Mouse (Mus musculus): Measurements from ENCODE around the gene Tor4a. TPM values are rescaled to one million over a fixed set of nuclear protein-coding genes. Genes with fewer than 3 reads are reported as not detected.

The Tor4a gene
- polyA plus RNA-seq, 1 experiment from 2014 or later, result 2.2 TPM

GRCm38 (mm10) chr2:25172629-25173028, 24.1 kb downstream of the Tor4a start:
- no peak for DNase-seq (ENCODE audit: low spot score)
- peaks cover 81% of the 10 kb centered on the region for H3K4me1 ChIP-seq
- H3K4me3 ChIP-seq, result no peak overlapping the region
- H3K27me3 ChIP-seq (replicated peaks; ENCODE audit: low read depth, poor library complexity, severe bottlenecking), result peaks cover 22% of the 10 kb centered on the region
- 72% methylated on average over 8 of the region's 8 CpGs for WGBS
- no peaks in the 10 kb centered on the region for H3K36me3 ChIP-seq (replicated peaks)
- H3K9me3 ChIP-seq, result no peaks in the 10 kb centered on the region
- H3K27ac ChIP-seq (replicated peaks), result peak overlapping the region; percentile 5; the same call in 1 of the 2 replicates

GRCm38 (mm10) chr2:25171769-25172153, 24.9 kb downstream of the Tor4a start:
- no peaks in the 10 kb centered on the region for H3K36me3 ChIP-seq (replicated peaks)
- no peak overlapping the region for H3K4me3 ChIP-seq
- peaks cover 13% of the 10 kb centered on the region for H3K27me3 ChIP-seq (replicated peaks; ENCODE audit: low read depth, poor library complexity, severe bottlenecking)
- DNase-seq (ENCODE audit: low spot score), result no peak
- H3K4me1 ChIP-seq, result peaks cover 81% of the 10 kb centered on the region
- 67% methylated on average over 1 of the region's 1 CpGs for WGBS
- H3K27ac ChIP-seq (replicated peaks), result no peak overlapping the region
- H3K9me3 ChIP-seq, result no peaks in the 10 kb centered on the region

- Histone ChIP-seq H3K27ac (replicated peaks) (peak overlapping the region; percentile 36), H3K36me3 (replicated peaks) (no peaks in the 10 kb centered on the region), H3K4me3 (no peak overlapping the region), H3K27me3 (replicated peaks; ENCODE audit: low read depth, poor library complexity, severe bottlenecking) (peaks cover 8% of the 10 kb centered on the region), H3K4me1 (peaks cover 76% of the 10 kb centered on the region), H3K9me3 (no peaks in the 10 kb centered on the region)
- DNase-seq (ENCODE audit: low spot score), result no peak
- 85% methylated on average over 6 of the region's 6 CpGs for WGBS
These were observed 25.5 kb downstream of the Tor4a start for GRCm38 (mm10) chr2:25171101-25171768.

- peak overlapping the region; percentile 90 for H3K27ac ChIP-seq (replicated peaks)
- no peak for DNase-seq (ENCODE audit: low spot score)
- no peak overlapping the region for H3K4me3 ChIP-seq
- no peaks in the 10 kb centered on the region for H3K9me3 ChIP-seq
- WGBS, result 76% methylated on average over 10 of the region's 10 CpGs
- H3K27me3 ChIP-seq (replicated peaks; ENCODE audit: low read depth, poor library complexity, severe bottlenecking), result peaks cover 3% of the 10 kb centered on the region
- H3K36me3 ChIP-seq (replicated peaks), result no peaks in the 10 kb centered on the region
- H3K4me1 ChIP-seq, result peaks cover 69% of the 10 kb centered on the region
These were observed 26.2 kb downstream of the Tor4a start for GRCm38 (mm10) chr2:25170326-25171100.

GRCm38 (mm10) chr2:25169778-25170177, 26.9 kb downstream of the Tor4a start:
- WGBS, result 8% methylated on average over 5 of the region's 5 CpGs
- Histone ChIP-seq H3K4me3 (peak overlapping the region; percentile 28), H3K9me3 (no peaks in the 10 kb centered on the region), H3K27me3 (replicated peaks; ENCODE audit: low read depth, poor library complexity, severe bottlenecking) (no peaks in the 10 kb centered on the region), H3K4me1 (peaks cover 65% of the 10 kb centered on the region), H3K36me3 (replicated peaks) (no peaks in the 10 kb centered on the region), H3K27ac (replicated peaks) (peak overlapping the region; percentile 90)
- DNase-seq (ENCODE audit: low spot score), result peak; percentile 55

- 9% methylated on average over 2 of the region's 2 CpGs for WGBS
- Histone ChIP-seq H3K36me3 (replicated peaks) (no peaks in the 10 kb centered on the region), H3K4me1 (peaks cover 65% of the 10 kb centered on the region), H3K27ac (replicated peaks) (peak overlapping the region; percentile 90), H3K27me3 (replicated peaks; ENCODE audit: low read depth, poor library complexity, severe bottlenecking) (peaks cover 9% of the 10 kb centered on the region), H3K9me3 (no peaks in the 10 kb centered on the region), H3K4me3 (peak overlapping the region; percentile 64)
- no peak for DNase-seq (ENCODE audit: low spot score)
These were observed 28.1 kb downstream of the Tor4a start for GRCm38 (mm10) chr2:25168665-25168978.

GRCm38 (mm10) chr2:25167919-25168664, 28.6 kb downstream of the Tor4a start:
- DNase-seq (ENCODE audit: low spot score), result peak; percentile 87
- Histone ChIP-seq H3K4me1 (peaks cover 70% of the 10 kb centered on the region), H3K36me3 (replicated peaks) (no peaks in the 10 kb centered on the region), H3K4me3 (peak overlapping the region; percentile 64), H3K9me3 (no peaks in the 10 kb centered on the region), H3K27ac (replicated peaks) (peak overlapping the region; percentile 90), H3K27me3 (replicated peaks; ENCODE audit: low read depth, poor library complexity, severe bottlenecking) (peaks cover 9% of the 10 kb centered on the region)
- WGBS, result under 1% methylated on average over 40 of the region's 41 CpGs

- Histone ChIP-seq H3K4me3 (peak overlapping the region; percentile 64), H3K4me1 (peaks cover 67% of the 10 kb centered on the region)
- WGBS, result 29% methylated on average over 4 of the region's 4 CpGs
These were observed 29.2 kb downstream of the Tor4a start for GRCm38 (mm10) chr2:25167481-25167880.

GRCm38 (mm10) chr2:25157655-25158054, 39.0 kb downstream of the Tor4a start:
- H3K27ac ChIP-seq (replicated peaks), result no peak overlapping the region
- H3K27me3 ChIP-seq (replicated peaks; ENCODE audit: low read depth, poor library complexity, severe bottlenecking), result 0 out of 2 replicates have a peak, but pooled peaks cover 5% of the 10 kb centered on the region
- 54% methylated on average over 2 of the region's 2 CpGs for WGBS
- no peaks in the 10 kb centered on the region for H3K9me3 ChIP-seq
- no peak overlapping the region for H3K4me3 ChIP-seq
- no peaks in the 10 kb centered on the region for H3K36me3 ChIP-seq (replicated peaks)
- DNase-seq (ENCODE audit: low spot score), result no peak
- H3K4me1 ChIP-seq, result 0 out of 2 replicates have a peak, but pooled peaks cover 2% of the 10 kb centered on the region

More at GRCm38 (mm10) chr2:25167481-25167880, 29.2 kb downstream of the Tor4a start:
- no peak for DNase-seq (ENCODE audit: low spot score)
- Histone ChIP-seq H3K36me3 (replicated peaks) (no peaks in the 10 kb centered on the region), H3K27me3 (replicated peaks; ENCODE audit: low read depth, poor library complexity, severe bottlenecking) (peaks cover 11% of the 10 kb centered on the region), H3K9me3 (no peaks in the 10 kb centered on the region), H3K27ac (replicated peaks) (peak overlapping the region; percentile 90)

GRCm38 (mm10) chr2:25156990-25157389, 39.7 kb downstream of the Tor4a start:
- no peak for DNase-seq (ENCODE audit: low spot score)
- WGBS, result 41% methylated on average over 2 of the region's 2 CpGs

GRCm38 (mm10) chr2:25156177-25156576, 40.5 kb downstream of the Tor4a start:
- H3K4me3 ChIP-seq, result no peak overlapping the region
- no peaks in the 10 kb centered on the region for H3K9me3 ChIP-seq
- WGBS, result 84% methylated on average over 3 of the region's 3 CpGs
- no peaks in the 10 kb centered on the region for H3K27me3 ChIP-seq (replicated peaks; ENCODE audit: low read depth, poor library complexity, severe bottlenecking)
- DNase-seq (ENCODE audit: low spot score), result no peak
- H3K27ac ChIP-seq (replicated peaks), result no peak overlapping the region
- H3K4me1 ChIP-seq, result no peaks in the 10 kb centered on the region
- H3K36me3 ChIP-seq (replicated peaks), result no peaks in the 10 kb centered on the region

More at GRCm38 (mm10) chr2:25156990-25157389, 39.7 kb downstream of the Tor4a start:
- Histone ChIP-seq H3K9me3 (no peaks in the 10 kb centered on the region), H3K36me3 (replicated peaks) (no peaks in the 10 kb centered on the region), H3K4me1 (no peaks in the 10 kb centered on the region), H3K27me3 (replicated peaks; ENCODE audit: low read depth, poor library complexity, severe bottlenecking) (no peaks in the 10 kb centered on the region), H3K4me3 (no peak overlapping the region), H3K27ac (replicated peaks) (no peak overlapping the region)

GRCm38 (mm10) chr2:25151280-25151956, 45.3 kb downstream of the Tor4a start:
- H3K27ac ChIP-seq (replicated peaks), result no peak overlapping the region
- DNase-seq (ENCODE audit: low spot score), result no peak
- WGBS, result 75% methylated on average over 4 of the region's 4 CpGs

More at GRCm38 (mm10) chr2:25151280-25151956, 45.3 kb downstream of the Tor4a start:
- H3K36me3 ChIP-seq (replicated peaks), result no peaks in the 10 kb centered on the region
- no peaks in the 10 kb centered on the region for H3K9me3 ChIP-seq
- no peaks in the 10 kb centered on the region for H3K27me3 ChIP-seq (replicated peaks; ENCODE audit: low read depth, poor library complexity, severe bottlenecking)
- no peaks in the 10 kb centered on the region for H3K4me1 ChIP-seq
- no peak overlapping the region for H3K4me3 ChIP-seq

Data from embryonic facial prominence, embryonic 10.5 days (tissue).